Mouse (Mus musculus): ENCODE data around the gene Por. TPM values are rescaled to one million over a fixed set of nuclear protein-coding genes. Genes with fewer than 3 reads are reported as not detected.

Por gene
- polyA plus RNA-seq, 1 experiment from 2014 or later = 97.3 TPM

DNA sequence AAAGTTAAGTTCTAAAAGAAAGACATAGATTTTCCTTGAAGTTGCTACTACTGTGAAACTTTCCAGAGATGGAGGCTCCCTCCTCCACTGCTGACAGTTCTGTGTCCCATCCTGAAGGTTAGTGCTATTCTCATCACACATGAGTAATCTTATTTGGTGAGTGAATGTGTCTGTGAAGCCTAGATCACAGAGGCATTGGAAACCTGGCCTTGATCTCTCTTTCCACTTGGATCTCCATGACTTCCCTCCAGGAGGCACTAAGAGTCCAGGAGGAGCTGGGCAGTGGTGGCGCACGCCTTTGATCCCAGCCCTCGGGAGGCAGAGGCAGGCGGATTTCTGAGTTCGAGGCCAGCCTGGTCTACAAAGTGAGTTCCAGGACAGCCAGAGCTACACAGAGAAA, 12.2 kb downstream of the Por start:
- no peaks in the 10 kb centered on the region for H3K36me3 ChIP-seq (replicated peaks)
- H3K27me3 ChIP-seq (replicated peaks; ENCODE audit: low read depth, poor library complexity, severe bottlenecking) = no peaks in the 10 kb centered on the region
- H3K4me3 ChIP-seq = no peak overlapping the region
- no peak for DNase-seq (ENCODE audit: low spot score)
- no peaks in the 10 kb centered on the region for H3K4me1 ChIP-seq
- H3K9me3 ChIP-seq = no peaks in the 10 kb centered on the region
- 86% methylated on average over 5 of the region's 5 CpGs for WGBS
- no peak overlapping the region for H3K27ac ChIP-seq (replicated peaks)

DNA sequence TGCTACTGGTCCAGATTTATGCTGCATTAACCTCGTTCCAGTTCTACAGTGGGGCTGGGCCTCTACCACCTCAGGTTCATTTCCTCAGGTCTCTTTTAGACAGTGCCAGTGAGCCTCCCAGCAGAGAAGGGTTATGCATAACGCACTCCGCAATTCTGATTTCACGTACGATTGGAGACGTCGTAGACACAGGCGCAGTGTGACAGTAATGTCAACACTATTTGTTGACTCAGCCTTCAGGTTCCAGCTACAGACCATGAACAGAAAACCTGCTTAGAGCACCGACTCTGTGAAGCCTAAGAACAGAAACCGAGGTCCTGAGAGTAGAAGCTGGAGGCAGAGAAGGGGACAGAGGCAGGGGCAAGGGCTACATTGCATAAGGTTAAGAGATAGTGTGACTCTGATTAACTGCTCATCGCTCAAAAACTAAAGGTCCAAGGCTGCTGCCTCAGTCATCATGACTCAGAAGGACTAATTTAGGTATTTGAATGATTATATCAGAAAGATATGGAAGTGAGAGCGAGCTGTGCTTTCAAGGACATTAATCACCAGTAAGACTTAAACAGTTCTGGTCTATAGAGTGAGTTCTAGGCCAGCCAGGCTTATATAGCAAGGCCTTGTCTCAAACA, 13.2 kb downstream of the Por start:
- 90% methylated on average over 12 of the region's 12 CpGs for WGBS
- DNase-seq (ENCODE audit: low spot score) = no peak

DNA sequence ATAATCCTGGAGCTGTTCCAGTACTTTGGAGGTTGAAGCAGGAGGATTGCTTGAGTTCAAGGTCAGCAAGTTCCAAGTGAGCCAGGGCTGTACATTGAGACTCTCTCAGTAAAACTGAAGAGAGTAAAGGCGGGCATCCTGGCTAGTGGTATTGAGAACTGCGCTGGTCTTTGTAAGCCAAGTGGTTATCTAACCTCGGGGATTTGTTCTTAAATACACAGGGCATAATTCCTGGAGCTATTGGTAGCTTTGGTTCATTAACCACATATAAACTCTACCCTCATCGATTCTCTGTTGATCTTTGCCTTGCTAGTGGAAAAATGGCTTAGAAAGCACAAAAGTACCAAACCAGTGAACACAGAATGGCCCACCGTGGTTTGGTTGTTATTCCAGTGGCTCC, 20.6 kb downstream of the Por start:
- Histone ChIP-seq H3K27ac (replicated peaks) (no peak overlapping the region), H3K27me3 (replicated peaks; ENCODE audit: low read depth, poor library complexity, severe bottlenecking) (no peaks in the 10 kb centered on the region), H3K4me1 (peaks cover 31% of the 10 kb centered on the region), H3K36me3 (replicated peaks) (peaks cover 7% of the 10 kb centered on the region; the same call in 1 of the 2 replicates), H3K9me3 (no peaks in the 10 kb centered on the region), H3K4me3 (peak overlapping the region; percentile 72)
- whole genome bisulfite sequencing = 88% methylated on average over 5 of the region's 5 CpGs
- DNase-seq (ENCODE audit: low spot score) = no peak

More for the DNA sequence above, 13.2 kb downstream of the Por start:
- no peaks in the 10 kb centered on the region for H3K27me3 ChIP-seq (replicated peaks; ENCODE audit: low read depth, poor library complexity, severe bottlenecking)
- H3K4me1 ChIP-seq = peaks cover 3% of the 10 kb centered on the region; the same call in 1 of the 2 replicates
- no peaks in the 10 kb centered on the region for H3K36me3 ChIP-seq (replicated peaks)
- no peak overlapping the region for H3K27ac ChIP-seq (replicated peaks)
- H3K4me3 ChIP-seq = no peak overlapping the region
- H3K9me3 ChIP-seq = no peaks in the 10 kb centered on the region

DNA sequence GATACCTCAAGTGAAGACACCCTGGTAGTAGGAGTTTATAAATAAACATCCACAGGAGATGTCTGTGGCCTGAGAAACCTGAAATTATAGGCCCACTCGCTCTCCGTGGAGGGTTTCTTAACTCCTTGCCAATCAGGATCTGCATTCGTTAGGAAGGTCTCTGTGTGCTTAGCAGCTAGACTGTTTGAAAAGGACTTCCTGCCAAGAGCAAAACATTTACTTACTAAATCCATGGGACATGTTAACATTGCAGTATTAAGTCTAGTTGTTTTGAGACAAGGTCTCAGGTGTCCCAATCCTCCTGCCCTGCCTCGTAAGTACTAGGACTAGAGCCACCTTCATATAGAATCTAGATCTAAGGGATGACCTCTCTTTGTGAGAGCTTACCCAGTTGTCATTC, 21.4 kb downstream of the Por start:
- Histone ChIP-seq H3K4me3 (no peak overlapping the region), H3K4me1 (peaks cover 35% of the 10 kb centered on the region), H3K9me3 (no peaks in the 10 kb centered on the region), H3K27me3 (replicated peaks; ENCODE audit: low read depth, poor library complexity, severe bottlenecking) (no peaks in the 10 kb centered on the region), H3K27ac (replicated peaks) (no peak overlapping the region), H3K36me3 (replicated peaks) (peaks cover 7% of the 10 kb centered on the region; the same call in 1 of the 2 replicates)
- WGBS = 85% methylated on average over 4 of the region's 4 CpGs
- DNase-seq (ENCODE audit: low spot score) = no peak

DNA sequence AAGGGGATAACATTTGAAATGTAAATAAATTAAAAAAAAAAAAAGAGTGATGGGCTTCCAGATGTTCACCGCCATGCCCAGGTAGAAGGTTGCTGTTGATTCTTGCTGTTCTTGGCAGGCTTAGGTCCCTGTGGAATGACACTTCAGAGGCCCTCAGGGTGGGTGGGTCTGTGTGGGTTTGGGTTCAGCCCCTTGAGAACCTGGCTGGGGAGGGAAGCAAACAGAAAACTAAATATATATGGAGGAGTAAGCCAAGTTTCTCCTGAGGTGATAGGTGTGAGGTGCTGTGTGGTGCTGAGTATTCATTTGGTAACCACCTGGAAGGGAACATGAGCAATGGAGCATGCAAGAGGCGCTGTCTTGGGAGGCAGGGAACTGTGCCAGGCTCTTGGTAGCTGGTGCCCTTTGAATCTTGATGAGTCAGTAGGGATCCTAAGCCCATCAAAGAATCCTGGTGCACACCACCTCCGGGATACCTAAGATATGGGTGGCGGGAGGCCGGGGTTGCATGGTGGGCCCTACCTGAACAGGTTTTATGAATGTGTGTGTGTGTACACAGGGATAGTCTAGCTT, 23.5 kb downstream of the Por start:
- 93% methylated on average over 5 of the region's 5 CpGs for WGBS
- Histone ChIP-seq H3K4me1 (peaks cover 29% of the 10 kb centered on the region), H3K4me3 (no peak overlapping the region), H3K36me3 (replicated peaks) (peaks cover 18% of the 10 kb centered on the region), H3K9me3 (no peaks in the 10 kb centered on the region), H3K27me3 (replicated peaks; ENCODE audit: low read depth, poor library complexity, severe bottlenecking) (no peaks in the 10 kb centered on the region), H3K27ac (replicated peaks) (no peak overlapping the region)
- no peak for DNase-seq (ENCODE audit: low spot score)

DNA sequence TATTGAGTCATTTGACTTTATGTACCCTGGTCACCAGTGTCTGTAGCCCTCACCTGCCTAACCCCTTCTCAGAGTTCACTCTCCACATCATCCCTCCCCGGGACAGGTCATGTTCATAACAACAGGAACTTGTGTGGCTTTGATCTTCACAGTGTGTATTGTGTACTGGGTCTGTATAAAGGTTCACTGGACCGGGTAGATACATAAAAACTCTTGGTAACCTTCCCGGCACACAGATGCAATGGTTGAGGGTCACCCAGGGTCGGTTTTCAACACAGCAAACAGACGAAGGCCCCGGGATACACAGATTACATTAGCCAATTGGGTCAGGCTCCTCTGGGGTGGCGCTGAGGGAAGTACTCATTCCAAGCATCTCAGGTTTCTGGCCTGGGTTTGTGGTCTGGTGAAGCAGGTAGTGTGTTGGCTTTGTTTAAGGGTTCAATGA, 25.5 kb downstream of the Por start:
- Histone ChIP-seq H3K27ac (replicated peaks) (no peak overlapping the region), H3K4me3 (no peak overlapping the region), H3K36me3 (replicated peaks) (peaks cover 37% of the 10 kb centered on the region), H3K9me3 (no peaks in the 10 kb centered on the region), H3K27me3 (replicated peaks; ENCODE audit: low read depth, poor library complexity, severe bottlenecking) (no peaks in the 10 kb centered on the region), H3K4me1 (peaks cover 14% of the 10 kb centered on the region)
- WGBS = 57% methylated on average over 7 of the region's 7 CpGs
- no peak for DNase-seq (ENCODE audit: low spot score)

DNA sequence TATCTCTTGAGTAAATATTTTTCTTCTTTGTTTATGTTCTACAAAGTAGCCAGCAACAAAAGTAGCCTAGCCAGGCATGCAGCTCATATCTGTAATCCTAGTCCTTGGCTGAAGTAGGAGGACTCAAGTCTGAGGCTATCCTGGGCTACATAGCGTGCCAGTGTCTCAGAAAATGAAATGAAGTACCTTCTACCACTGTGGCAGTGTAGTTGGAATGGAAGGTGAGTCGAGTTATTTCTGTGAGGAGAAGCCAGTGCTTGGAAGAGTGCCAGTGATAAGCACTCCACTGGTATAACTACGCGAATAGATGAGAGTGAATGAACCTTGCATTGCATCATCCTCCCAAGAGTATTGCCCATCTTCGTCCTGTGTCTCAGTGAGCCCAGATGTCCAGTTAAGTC, 27.9 kb downstream of the Por start:
- DNase-seq (ENCODE audit: low spot score) = no peak
- peaks cover 9% of the 10 kb centered on the region for H3K4me1 ChIP-seq
- no peak overlapping the region for H3K27ac ChIP-seq (replicated peaks)
- H3K4me3 ChIP-seq = no peak overlapping the region
- peaks cover 54% of the 10 kb centered on the region for H3K36me3 ChIP-seq (replicated peaks)
- H3K9me3 ChIP-seq = no peaks in the 10 kb centered on the region
- WGBS = 93% methylated on average over 5 of the region's 5 CpGs
- H3K27me3 ChIP-seq (replicated peaks; ENCODE audit: low read depth, poor library complexity, severe bottlenecking) = no peaks in the 10 kb centered on the region

DNA sequence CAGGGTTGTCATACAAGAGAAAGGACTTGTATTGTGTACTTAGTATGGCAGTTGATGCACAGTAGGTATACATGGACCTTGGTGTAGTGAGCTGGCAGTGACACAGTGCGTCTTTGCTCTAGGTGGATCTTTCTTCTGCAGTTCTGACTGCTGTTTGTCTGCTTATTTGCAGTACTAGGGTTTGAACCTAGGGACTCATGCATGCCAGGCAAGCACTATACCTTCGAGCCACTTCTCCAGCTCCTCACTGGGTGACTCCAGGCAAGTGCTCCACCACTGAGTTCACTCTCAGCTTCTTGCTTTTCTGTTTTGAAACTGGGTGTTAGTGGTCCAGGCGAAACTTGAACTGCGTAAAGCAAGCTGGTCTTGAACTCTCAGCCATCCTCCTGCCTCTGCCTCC, 31.8 kb downstream of the Por start:
- H3K36me3 ChIP-seq (replicated peaks) = peaks cover 80% of the 10 kb centered on the region
- no peak overlapping the region for H3K27ac ChIP-seq (replicated peaks)
- H3K4me1 ChIP-seq = peaks cover 3% of the 10 kb centered on the region; the same call in 1 of the 2 replicates
- no peak overlapping the region for H3K4me3 ChIP-seq
- WGBS = 92% methylated on average over 4 of the region's 4 CpGs
- H3K9me3 ChIP-seq = no peaks in the 10 kb centered on the region
- no peaks in the 10 kb centered on the region for H3K27me3 ChIP-seq (replicated peaks; ENCODE audit: low read depth, poor library complexity, severe bottlenecking)
- DNase-seq (ENCODE audit: low spot score) = no peak

DNA sequence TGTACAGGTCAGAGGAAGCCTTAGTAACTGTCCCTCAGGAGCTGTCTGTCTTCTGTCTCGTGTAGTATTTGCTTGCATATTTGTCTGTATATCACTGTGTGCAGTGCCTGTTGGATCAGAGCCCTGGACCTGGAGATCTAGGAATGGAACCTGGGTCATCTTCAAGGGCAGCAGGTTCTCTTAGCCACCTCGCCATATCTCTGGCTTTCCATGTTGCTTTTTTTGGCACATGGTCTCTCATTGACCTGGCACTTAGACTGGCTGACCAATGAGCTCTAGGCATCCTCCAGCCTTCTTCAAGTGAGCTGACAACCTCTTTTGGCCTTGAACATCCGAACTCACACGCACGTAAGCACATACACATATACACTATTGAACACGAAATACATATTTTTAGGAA, 32.4 kb downstream of the Por start:
- H3K4me1 ChIP-seq = peaks cover 6% of the 10 kb centered on the region; the same call in 1 of the 2 replicates
- no peak for DNase-seq (ENCODE audit: low spot score)
- WGBS = 91% methylated on average over 6 of the region's 6 CpGs
- H3K4me3 ChIP-seq = no peak overlapping the region
- H3K27me3 ChIP-seq (replicated peaks; ENCODE audit: low read depth, poor library complexity, severe bottlenecking) = no peaks in the 10 kb centered on the region
- no peaks in the 10 kb centered on the region for H3K9me3 ChIP-seq
- peaks cover 85% of the 10 kb centered on the region for H3K36me3 ChIP-seq (replicated peaks)
- H3K27ac ChIP-seq (replicated peaks) = no peak overlapping the region

DNA sequence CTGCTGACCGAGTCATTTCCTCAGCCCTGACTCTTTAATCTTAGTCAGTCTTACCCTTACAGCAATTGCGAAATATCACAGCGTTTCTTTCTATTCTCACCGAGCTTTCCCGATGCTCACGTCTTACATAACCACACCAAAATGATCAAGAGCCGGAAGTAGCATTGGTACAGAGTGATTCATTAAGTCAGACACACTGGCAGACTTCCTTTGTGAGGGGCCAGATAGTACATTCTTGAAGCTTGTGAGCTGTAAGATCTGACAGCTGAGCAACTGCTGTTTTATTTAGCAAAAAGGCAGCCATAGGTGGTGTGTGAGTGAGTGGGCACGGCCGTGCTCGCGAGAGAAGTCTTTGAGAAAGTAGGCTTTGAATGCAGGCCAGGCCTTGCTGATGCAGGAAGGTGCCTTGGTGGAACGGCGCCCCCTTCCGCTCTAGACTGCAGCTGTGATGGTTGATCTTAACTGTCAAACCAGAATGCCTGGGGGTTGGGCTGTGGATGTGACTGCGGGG, 32.9 kb downstream of the Por start:
- DNase-seq (ENCODE audit: low spot score) = no peak
- H3K36me3 ChIP-seq (replicated peaks) = peaks cover 85% of the 10 kb centered on the region
- peaks cover 6% of the 10 kb centered on the region; the same call in 1 of the 2 replicates for H3K4me1 ChIP-seq

DNA sequence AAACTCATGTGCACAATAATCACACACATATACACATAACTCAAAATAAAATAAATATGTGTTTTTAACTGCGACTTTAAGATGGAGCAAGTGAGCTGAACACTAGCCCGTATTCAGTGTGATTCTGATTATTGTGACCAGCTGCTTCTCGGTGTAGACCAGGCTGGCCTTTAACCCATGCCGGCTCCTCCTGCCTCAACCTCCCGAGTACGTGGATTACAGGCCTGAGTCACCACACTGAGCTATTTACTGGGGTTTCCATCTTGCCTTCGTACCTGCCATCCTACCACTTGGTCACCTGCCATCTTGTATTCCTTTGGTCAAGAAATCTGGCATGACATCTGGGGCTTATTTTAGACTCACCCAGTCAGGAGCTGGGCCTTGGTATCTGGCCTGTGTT, 33.6 kb downstream of the Por start:
- whole genome bisulfite sequencing = 91% methylated on average over 7 of the region's 7 CpGs
- Histone ChIP-seq H3K4me1 (peaks cover 6% of the 10 kb centered on the region; the same call in 1 of the 2 replicates), H3K4me3 (no peak overlapping the region), H3K27me3 (replicated peaks; ENCODE audit: low read depth, poor library complexity, severe bottlenecking) (no peaks in the 10 kb centered on the region), H3K36me3 (replicated peaks) (peaks cover 87% of the 10 kb centered on the region), H3K27ac (replicated peaks) (no peak overlapping the region), H3K9me3 (no peaks in the 10 kb centered on the region)
- no peak for DNase-seq (ENCODE audit: low spot score)

More for the DNA sequence above, 32.9 kb downstream of the Por start:
- 78% methylated on average over 15 of the region's 15 CpGs for WGBS
- H3K4me3 ChIP-seq = no peak overlapping the region
- H3K27ac ChIP-seq (replicated peaks) = no peak overlapping the region
- H3K9me3 ChIP-seq = no peaks in the 10 kb centered on the region
- no peaks in the 10 kb centered on the region for H3K27me3 ChIP-seq (replicated peaks; ENCODE audit: low read depth, poor library complexity, severe bottlenecking)

DNA sequence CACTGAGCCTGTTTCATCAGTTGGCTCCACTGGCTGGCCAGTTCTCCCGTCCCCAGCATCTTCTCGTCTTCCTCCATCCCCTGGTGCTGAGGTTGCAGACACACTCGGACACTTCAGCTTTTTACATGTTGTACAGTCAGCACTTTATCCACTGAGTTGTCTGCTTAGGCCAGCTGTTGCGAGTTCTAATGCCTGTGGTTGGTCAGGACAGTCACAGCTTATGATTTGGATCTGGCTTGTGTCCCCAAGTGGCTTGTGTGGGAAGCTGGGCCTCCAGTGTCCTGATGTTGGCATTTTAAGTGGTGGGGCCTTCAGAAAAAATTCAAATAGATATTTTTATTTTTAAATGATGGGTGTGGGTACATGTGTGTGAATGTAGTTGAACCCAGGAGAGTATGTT, 35.5 kb downstream of the Por start:
- Histone ChIP-seq H3K36me3 (replicated peaks) (peaks cover 79% of the 10 kb centered on the region), H3K4me1 (peaks cover 6% of the 10 kb centered on the region; the same call in 1 of the 2 replicates)

DNA sequence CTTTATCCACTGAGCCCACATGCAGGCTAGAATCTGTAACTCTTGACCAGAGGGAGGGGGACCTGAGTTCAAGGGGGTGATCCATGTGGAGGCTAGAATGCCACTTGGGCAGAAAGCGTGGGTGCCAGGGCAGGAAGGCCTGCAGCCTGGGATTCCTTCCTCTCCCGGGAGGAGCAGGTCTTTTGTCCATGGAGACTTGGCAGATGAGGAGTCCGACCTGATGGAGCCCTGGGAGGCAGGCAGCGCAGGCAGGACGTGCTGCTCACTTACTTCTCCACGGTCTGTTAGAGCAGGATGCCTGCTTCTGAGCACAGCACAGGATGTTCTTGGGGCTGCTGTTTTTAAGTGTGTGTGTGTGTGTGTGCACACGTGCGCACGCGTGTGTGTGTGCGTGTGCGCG, 37.2 kb downstream of the Por start:
- H3K36me3 ChIP-seq (replicated peaks) = peaks cover 73% of the 10 kb centered on the region
- no peak for DNase-seq (ENCODE audit: low spot score)
- H3K27ac ChIP-seq (replicated peaks) = 0 out of 2 replicates have a peak overlapping the region, but pooled peaks have one; percentile 44
- H3K4me3 ChIP-seq = no peak overlapping the region
- 94% methylated on average over 13 of the region's 13 CpGs for WGBS
- H3K9me3 ChIP-seq = no peaks in the 10 kb centered on the region
- H3K4me1 ChIP-seq = peaks cover 6% of the 10 kb centered on the region; the same call in 1 of the 2 replicates
- H3K27me3 ChIP-seq (replicated peaks; ENCODE audit: low read depth, poor library complexity, severe bottlenecking) = no peaks in the 10 kb centered on the region

More for the DNA sequence above, 35.5 kb downstream of the Por start:
- Histone ChIP-seq H3K9me3 (no peaks in the 10 kb centered on the region), H3K27me3 (replicated peaks; ENCODE audit: low read depth, poor library complexity, severe bottlenecking) (no peaks in the 10 kb centered on the region), H3K4me3 (no peak overlapping the region), H3K27ac (replicated peaks) (no peak overlapping the region)
- WGBS = 95% methylated on average over 4 of the region's 4 CpGs
- no peak for DNase-seq (ENCODE audit: low spot score)

All from embryonic facial prominence, embryonic 10.5 days (tissue).